Mouse (Mus musculus): Measurements from ENCODE around the gene Gm5168. TPM values are rescaled to one million over a fixed set of nuclear protein-coding genes. Genes with fewer than 3 reads are reported as not detected.
"Not testable (repeated sequence)": the region's sequence is repeated elsewhere in the genome, so short reads cannot be mapped to it uniquely, and the experiment has no call there.

Gene Gm5168
- polyA plus RNA-seq (2015; fragmentation: Nextera tagmentation; extraction: Ambion mirVana): not detected in 2 replicates

DNA sequence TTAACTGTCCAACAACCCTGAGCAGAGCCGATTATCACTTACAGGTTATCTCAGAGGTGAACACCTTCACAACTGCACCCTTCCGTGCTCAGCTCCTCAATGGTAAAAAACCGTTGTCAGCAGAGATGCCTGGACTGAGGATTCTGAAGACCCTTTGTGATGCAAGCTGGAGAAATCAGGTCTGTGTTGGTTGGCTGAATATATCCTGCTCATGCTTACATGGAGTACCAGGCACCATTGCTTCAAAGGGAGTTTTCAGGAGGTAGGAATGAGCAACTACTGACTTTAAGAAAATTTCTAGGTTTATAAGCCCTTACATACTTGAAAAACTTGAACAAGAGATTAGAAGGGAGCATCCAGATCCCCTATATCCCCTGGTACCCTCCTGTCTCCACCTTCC is at the start of gene Gm5168:
Gene Gm5168 (minus strand): TSS at position 101 of the 400 bp plus-strand sequence.
- not testable (repeated sequence) for H3K27me3 ChIP-seq; H3K4me2 ChIP-seq; ATAC-seq (ENCODE audit: low read depth); H3K4me1 ChIP-seq (replicated peaks); H3K9me3 ChIP-seq; H3K4me3 ChIP-seq; H3K27ac ChIP-seq (replicated peaks); H3K36me3 ChIP-seq; H3K9ac ChIP-seq
- 100% methylated on average over 1 of the region's 3 CpGs for WGBS

Other genes with a start within 250 kb of the Gm5168 start
- not detected in 2 replicates for gene Gm2012, start 180.3 kb upstream of the Gm5168 start, polyA plus RNA-seq (2015; fragmentation: Nextera tagmentation; extraction: Ambion mirVana)